Mouse (Mus musculus) midbrain, embryonic 16.5 days (tissue): ENCODE data around the gene Chd9. TPM values are rescaled to one million over a fixed set of nuclear protein-coding genes. Genes with fewer than 3 reads are reported as not detected.
"Not testable (repeated sequence)": the region's sequence is repeated elsewhere in the genome, so short reads cannot be mapped to it uniquely, and the experiment has no call there.

Experiments
- ATAC-seq: fragments of 200-750 bp; cut with Nextera tagmentation; 2 replicates; pipeline ENCODE4 v1.8.0; 2017; ENCODE audit warnings: moderate TSS enrichment
- H3K27ac ChIP-seq: fragments of 300-500 bp; sonication (generic); 2 replicates; pipeline ENCODE4 v1.5.1; 2014; ENCODE audit warnings: mild to moderate bottlenecking, low read length, mixed read lengths
- H3K27me3 ChIP-seq: fragments of 300-500 bp; sonication (generic); 2 replicates; pipeline ENCODE4 v1.6.1; 2014; ENCODE audit warnings: low read depth, low read length, mixed read lengths; ENCODE audit not compliant: control insufficient read depth, insufficient read depth
- H3K36me3 ChIP-seq: fragments of 300-500 bp; sonication (generic); 2 replicates; pipeline ENCODE4 v1.6.1; 2014; ENCODE audit warnings: mild to moderate bottlenecking, low read length, moderate library complexity, mixed read lengths; ENCODE audit not compliant: control insufficient read depth, insufficient read depth
- H3K4me1 ChIP-seq: fragments of 300-500 bp; sonication (generic); 2 replicates; pipeline ENCODE4 v1.6.1; 2014; ENCODE audit warnings: mild to moderate bottlenecking, low read length, mixed read lengths; ENCODE audit not compliant: control insufficient read depth, insufficient read depth
- H3K4me2 ChIP-seq: fragments of 300-500 bp; sonication (generic); 2 replicates; pipeline ENCODE4 v1.6.1; 2014; ENCODE audit warnings: mild to moderate bottlenecking, low read length, mixed read lengths
- H3K4me3 ChIP-seq: fragments of 300-500 bp; sonication (generic); 2 replicates; pipeline ENCODE4 v1.5.1; 2014; ENCODE audit warnings: low read depth, mild to moderate bottlenecking, low read length, moderate library complexity, mixed read lengths
- H3K9ac ChIP-seq: fragments of 300-500 bp; sonication (generic); 2 replicates; pipeline ENCODE4 v1.6.1; 2014; ENCODE audit warnings: low read depth, low read length, mixed read lengths
- H3K9me3 ChIP-seq: fragments of 300-500 bp; sonication (generic); replicated peaks from 2 replicates; pipeline ENCODE4 v1.6.1; 2014; ENCODE audit warnings: mild to moderate bottlenecking, low read length, mixed read lengths; ENCODE audit not compliant: control insufficient read depth, poor library complexity, severe bottlenecking
- WGBS: fragments of 180-500 bp; shearing (Covaris S2); extraction: QIAGEN DNeasy Blood & Tissue Kit; methylation state at CpG from one replicate; pipeline ENCODE4 v1.1.7; 2014; 5-methylcytosine and 5-hydroxymethylcytosine counted together
- polyA plus RNA-seq: library from polyadenylated mRNA; unstranded; fragments of >200 nt; fragmentation: Nextera tagmentation; extraction: Ambion mirVana; gene quantifications from 2 replicates; pipeline ENCODE4 v1.2.1, GENCODE M21; 2015

The Chd9 gene
- polyA plus RNA-seq, 1 experiment from 2014 or later = 68.4 TPM

DNA sequence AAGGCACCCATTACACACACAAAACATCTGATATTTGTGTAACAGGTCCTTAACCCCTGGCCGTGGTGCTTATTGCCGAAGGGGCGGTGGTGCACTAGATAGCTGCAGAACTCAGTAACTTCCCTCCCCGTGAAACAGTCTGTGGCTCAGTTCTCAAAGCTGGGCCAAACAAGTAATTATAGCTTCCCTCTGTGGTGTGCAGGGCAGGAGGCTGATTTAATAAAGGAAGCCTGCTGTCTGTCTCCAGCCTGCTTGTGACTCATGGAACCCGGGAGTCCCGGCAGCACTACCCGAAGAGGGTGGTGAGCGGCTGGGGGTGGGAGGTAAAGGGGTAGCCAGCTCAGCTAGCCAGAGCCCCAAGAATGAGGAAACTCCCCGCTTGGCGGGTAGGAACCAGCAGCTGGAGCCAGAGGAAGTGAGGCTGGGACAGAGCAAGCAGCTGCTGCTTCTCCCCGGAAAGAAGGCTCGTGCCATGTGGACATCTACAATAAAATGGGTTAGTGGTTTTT, 48.1 kb downstream of the Chd9 start:
- H3K36me3 ChIP-seq = no peaks in the 10 kb centered on the region
- peak overlapping the region; percentile 79 for H3K27ac ChIP-seq
- H3K4me2 ChIP-seq = peak overlapping the region; percentile 75
- H3K27me3 ChIP-seq = no peaks in the 10 kb centered on the region
- H3K9ac ChIP-seq = peak overlapping the region; percentile 73; the same call in 1 of the 2 replicates
- 4% methylated on average over 12 of the region's 12 CpGs for WGBS
- H3K4me3 ChIP-seq = no peak overlapping the region
- no peaks in the 10 kb centered on the region for H3K9me3 ChIP-seq
- H3K4me1 ChIP-seq = peaks cover 22% of the 10 kb centered on the region
- ATAC-seq = peak; percentile 50

DNA sequence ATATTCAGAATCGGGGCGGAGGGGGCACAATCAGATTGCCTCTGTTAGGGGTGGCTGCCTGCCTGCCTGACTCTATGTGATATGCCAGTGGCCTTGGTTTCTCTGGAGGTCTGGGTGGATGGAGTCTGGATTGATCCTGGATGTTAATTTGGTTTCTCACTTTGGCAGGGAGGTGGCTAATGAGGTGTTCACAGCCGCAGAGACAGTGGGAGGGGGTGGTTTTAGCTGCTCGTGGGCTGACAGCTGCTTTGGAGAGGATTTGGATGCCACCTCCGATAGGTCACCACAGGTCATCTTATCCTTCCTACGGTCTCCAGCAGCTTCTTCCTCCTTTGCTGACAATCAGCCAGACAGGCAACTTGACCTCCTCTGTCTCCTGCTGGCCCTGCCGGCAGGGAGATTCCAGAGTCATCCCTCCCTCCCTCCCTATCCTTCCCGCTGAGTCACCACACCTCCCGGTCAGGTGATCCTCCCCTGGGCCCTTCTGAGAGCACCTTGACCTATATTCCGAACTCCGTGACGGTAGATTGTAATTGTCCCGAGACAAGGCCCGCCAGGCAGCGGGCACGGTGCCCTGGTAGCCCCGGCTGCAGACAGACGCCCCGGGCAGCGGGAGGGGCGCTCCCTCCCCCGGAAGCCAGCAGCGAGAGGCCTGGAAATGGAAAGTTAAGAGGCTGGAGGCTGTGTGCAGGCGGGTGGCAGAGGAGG, 48.7 kb downstream of the Chd9 start:
- Histone ChIP-seq H3K36me3 (no peaks in the 10 kb centered on the region), H3K27me3 (no peaks in the 10 kb centered on the region), H3K4me1 (peaks cover 22% of the 10 kb centered on the region), H3K9ac (peak overlapping the region; percentile 73), H3K9me3 (no peaks in the 10 kb centered on the region), H3K27ac (peak overlapping the region; percentile 79), H3K4me2 (peak overlapping the region; percentile 75), H3K4me3 (peak overlapping the region; percentile 41)
- WGBS = under 1% methylated on average over 24 of the region's 24 CpGs
- ATAC-seq = peak; percentile 59

DNA sequence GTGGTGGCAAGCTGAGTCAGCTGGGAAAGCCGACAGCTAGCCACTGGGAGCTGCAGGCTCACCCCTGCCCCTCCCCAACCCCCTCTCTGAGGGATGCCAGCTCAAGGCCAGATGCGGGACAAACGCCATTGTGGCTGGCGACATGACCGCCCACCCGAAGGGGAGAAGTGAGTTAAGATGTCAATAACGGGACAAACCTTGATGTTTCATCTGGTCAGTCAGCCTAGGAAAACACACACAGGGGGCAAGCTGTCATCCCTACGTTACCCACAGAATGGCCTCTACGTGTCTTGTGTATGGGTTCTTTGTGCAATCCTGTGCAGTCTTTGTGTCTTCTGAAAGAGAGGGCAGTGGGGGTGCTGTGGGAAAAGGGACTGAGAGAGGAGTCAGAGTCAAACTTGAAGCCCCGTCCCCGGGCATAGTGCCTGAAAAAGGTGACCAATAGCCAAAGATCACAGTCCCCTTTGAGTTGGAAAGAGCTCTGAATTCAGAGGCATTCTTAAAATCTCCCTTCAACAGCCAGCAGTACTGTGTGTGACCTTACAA, 49.4 kb downstream of the Chd9 start:
- H3K9me3 ChIP-seq = no peaks in the 10 kb centered on the region
- peak overlapping the region; percentile 41 for H3K4me3 ChIP-seq
- ATAC-seq = peak; percentile 76
- H3K27ac ChIP-seq = peak overlapping the region; percentile 79
- 2% methylated on average over 11 of the region's 11 CpGs for WGBS
- H3K4me2 ChIP-seq = peak overlapping the region; percentile 75
- peaks cover 22% of the 10 kb centered on the region for H3K4me1 ChIP-seq
- H3K9ac ChIP-seq = peak overlapping the region; percentile 73
- no peaks in the 10 kb centered on the region for H3K27me3 ChIP-seq
- H3K36me3 ChIP-seq = no peaks in the 10 kb centered on the region

DNA sequence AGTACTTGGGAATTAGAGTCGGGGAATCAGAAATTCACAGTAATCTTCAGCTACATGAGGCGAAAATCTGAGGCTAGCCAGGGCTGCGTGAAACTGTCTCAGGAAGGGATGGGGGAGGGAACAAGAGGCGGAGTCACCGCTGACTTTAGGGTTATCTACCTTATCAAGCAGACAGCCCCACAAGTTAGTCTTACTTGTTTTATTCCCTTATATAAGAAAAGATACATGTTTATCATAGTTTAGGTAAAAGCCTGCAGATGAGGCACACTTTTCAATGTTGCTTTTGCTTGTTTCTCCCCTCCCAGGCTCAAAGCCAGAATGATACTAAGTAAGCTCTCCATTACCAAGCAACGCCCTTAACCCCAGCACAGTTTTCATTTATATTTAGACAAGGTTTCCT, 50.4 kb downstream of the Chd9 start:
- no peak for ATAC-seq
- H3K27ac ChIP-seq = no peak overlapping the region
- no peak overlapping the region for H3K9ac ChIP-seq
- no peaks in the 10 kb centered on the region for H3K27me3 ChIP-seq
- no peaks in the 10 kb centered on the region for H3K36me3 ChIP-seq
- no peak overlapping the region for H3K4me2 ChIP-seq
- peaks cover 22% of the 10 kb centered on the region for H3K4me1 ChIP-seq
- no peak overlapping the region for H3K4me3 ChIP-seq
- H3K9me3 ChIP-seq = no peaks in the 10 kb centered on the region
- WGBS = 84% methylated on average over 6 of the region's 6 CpGs

DNA sequence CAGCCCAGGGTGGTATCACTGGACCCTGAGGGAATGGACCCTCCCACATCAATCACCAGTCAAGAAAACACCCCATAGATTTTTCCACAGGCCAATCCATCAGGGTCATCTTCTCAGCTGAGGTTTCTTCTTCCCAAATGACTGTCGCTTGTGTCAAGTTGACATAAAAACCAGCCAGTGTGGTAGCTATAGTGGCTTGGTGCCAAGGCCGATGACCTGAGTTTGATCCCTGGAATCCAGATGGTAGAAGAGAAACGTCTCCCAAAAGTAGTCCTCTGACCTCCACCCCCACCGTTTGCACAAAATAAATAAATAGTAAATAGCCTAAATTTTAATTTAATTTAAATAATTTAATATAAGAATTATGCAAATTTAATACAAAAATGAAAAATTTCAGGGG, 51.9 kb downstream of the Chd9 start:
- no peak overlapping the region for H3K4me2 ChIP-seq
- no peaks in the 10 kb centered on the region for H3K27me3 ChIP-seq
- ATAC-seq = no peak
- H3K36me3 ChIP-seq = no peaks in the 10 kb centered on the region
- no peak overlapping the region for H3K9ac ChIP-seq
- 84% methylated on average over 4 of the region's 4 CpGs for WGBS
- peaks cover 22% of the 10 kb centered on the region for H3K4me1 ChIP-seq
- no peaks in the 10 kb centered on the region for H3K9me3 ChIP-seq
- H3K27ac ChIP-seq = no peak overlapping the region
- no peak overlapping the region for H3K4me3 ChIP-seq

DNA sequence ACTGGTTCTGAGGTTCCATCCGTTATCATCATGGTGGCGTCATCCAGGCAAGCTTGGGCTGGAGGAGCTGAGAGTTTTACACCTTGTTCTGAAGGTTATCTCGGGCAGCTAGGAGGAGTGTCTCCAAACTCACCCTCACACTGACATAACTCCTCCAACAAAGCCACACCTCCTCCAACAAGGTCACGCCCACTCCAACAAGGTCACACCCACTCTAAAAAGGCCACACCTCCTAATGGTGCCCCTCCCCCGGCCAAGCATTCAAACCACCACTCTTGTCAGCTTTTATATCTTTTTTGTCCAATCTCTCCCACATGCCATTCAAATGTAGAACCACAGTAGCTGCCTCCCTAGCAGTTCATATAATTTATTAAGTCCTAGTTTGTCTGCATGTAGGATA, 53.0 kb downstream of the Chd9 start:
- Histone ChIP-seq H3K4me1 (peaks cover 18% of the 10 kb centered on the region), H3K27me3 (no peaks in the 10 kb centered on the region), H3K36me3 (no peaks in the 10 kb centered on the region), H3K27ac (no peak overlapping the region), H3K9ac (no peak overlapping the region), H3K4me3 (no peak overlapping the region), H3K4me2 (no peak overlapping the region), H3K9me3 (no peaks in the 10 kb centered on the region)
- ATAC-seq = no peak
- 91% methylated on average over 5 of the region's 5 CpGs for WGBS

DNA sequence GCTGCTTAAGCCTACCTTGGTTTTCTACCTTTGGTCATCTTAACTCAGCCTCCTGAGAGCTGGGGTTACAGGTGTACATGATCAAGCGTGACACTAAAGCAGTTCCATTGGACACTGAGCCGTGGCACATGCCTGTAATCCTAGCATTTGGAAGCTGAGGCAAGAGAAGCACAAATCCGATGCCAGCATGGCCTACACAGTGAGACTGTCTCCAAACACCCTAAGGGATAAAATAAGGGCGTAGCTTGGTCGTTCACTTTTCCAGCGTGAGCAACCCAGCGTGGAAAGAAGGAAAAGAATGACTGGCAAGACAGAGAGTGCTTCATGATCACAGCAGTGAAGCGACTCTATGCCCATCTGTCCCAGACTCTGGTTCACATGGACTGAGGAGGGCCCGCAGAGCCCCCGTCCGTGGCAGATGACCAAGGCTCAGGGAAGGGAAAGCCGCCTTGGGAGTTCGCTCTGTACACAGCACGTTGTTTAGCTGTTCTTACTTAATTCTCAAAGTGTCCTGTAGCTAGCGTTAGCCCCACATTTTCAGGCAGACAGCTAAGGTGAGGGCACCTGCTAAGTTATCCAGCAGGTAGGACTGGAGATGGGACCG, 54.0 kb downstream of the Chd9 start:
- no peak overlapping the region for H3K4me2 ChIP-seq
- H3K4me3 ChIP-seq = no peak overlapping the region
- no peak overlapping the region for H3K9ac ChIP-seq
- H3K36me3 ChIP-seq = no peaks in the 10 kb centered on the region
- no peaks in the 10 kb centered on the region for H3K27me3 ChIP-seq
- WGBS = 80% methylated on average over 16 of the region's 16 CpGs
- peaks cover 8% of the 10 kb centered on the region for H3K4me1 ChIP-seq
- H3K27ac ChIP-seq = no peak overlapping the region
- no peak for ATAC-seq
- no peaks in the 10 kb centered on the region for H3K9me3 ChIP-seq

DNA sequence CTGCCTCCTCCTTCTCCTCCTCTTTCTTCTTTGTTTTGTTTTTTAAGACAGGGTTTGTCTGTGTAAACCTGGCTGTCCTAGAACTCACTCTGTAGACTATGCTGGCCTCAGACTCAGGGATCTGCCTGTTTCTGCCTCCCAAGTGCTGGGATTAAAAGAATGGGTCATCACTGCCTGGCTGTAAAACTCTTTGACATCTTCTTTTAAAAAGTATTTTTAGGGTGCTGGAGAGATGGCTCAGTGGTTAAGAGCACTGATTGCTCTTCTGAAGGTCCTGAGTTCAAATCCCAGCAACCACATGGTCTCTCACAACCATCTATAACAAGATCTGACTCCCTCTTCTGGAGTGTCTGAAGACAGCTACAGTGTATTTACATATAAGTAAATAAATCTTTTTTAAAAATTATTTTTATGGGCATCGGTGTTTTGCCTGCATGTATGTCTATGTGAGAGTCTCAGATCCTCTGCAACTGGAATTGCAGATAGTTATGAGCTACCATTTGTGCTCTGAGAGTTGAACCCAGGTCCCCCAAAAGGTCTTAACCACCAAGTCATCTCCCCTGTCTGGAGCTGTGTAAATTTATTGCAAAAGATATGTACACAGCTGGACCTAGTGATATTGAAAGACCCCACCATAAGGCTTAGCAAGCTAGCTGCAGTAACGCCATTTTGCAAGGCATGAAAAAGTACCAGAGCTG, 57.7 kb downstream of the Chd9 start:
- Histone ChIP-seq H3K27ac (no peak overlapping the region), H3K4me2 (no peak overlapping the region), H3K4me3 (no peak overlapping the region), H3K27me3 (no peaks in the 10 kb centered on the region), H3K4me1 (no peaks in the 10 kb centered on the region), H3K36me3 (no peaks in the 10 kb centered on the region), H3K9me3 (no peaks in the 10 kb centered on the region), H3K9ac (no peak overlapping the region)
- no peak for ATAC-seq
- WGBS = 66% methylated on average over 2 of the region's 2 CpGs

DNA sequence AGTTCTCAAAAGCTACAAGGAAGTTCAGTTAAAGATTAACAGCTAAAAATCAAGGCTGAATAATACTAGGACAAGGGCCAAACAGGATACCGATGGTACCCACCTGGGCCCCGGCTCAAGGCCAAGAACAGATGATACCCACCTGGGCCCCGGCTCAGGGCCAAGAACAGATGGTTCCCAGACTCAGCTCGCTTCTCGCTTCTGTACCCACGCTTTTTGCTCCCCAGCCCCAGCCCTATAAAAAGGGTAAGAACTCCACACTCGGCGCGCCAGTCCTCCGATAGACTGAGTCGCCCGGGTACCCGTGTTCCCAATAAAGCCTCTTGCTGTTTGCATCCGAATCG, 58.2 kb downstream of the Chd9 start:
- H3K9ac ChIP-seq, H3K36me3 ChIP-seq, H3K4me2 ChIP-seq, ATAC-seq, H3K27me3 ChIP-seq, H3K4me3 ChIP-seq, H3K4me1 ChIP-seq, H3K27ac ChIP-seq, H3K9me3 ChIP-seq: not testable (repeated sequence)
- WGBS = no CpG with 5 or more reads among the region's 15 CpGs
